In the genomic region with DNA sequence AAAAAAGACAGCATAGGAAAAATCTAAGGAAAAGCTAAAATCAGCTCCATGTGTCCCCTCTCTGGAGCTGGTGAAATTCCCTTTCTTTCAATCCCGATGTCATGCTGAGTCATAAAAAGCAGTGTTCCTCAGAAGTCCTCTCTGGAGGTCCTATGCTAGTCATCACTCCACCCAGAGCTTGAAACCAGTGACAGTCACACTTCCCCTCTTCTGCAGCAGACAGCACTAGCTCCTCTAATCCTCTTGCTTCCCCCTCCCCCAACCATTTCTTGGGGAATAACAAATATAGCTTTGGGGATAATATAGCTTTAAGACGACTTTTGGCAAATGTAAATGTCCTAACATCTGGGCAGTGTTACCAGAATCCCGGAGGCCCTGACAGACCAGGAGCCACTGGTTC, we compare ENCODE assay signal across 14 mouse cellular contexts. TPM values are rescaled to one million over a fixed set of nuclear protein-coding genes. Genes with fewer than 3 reads are reported as not detected.
DNase-seq lines count a peak whose midpoint lies in the region; ATAC-seq lines count a peak whose summit lies in the region.
"Had no signal": no experiment of that assay in that cellular context is flagged by ENCODE, and none has a peak within 500 bp of the region (broad histone marks: within the 10 kb centered on the region; RNA-seq: fewer than 3 reads in every experiment).

A gene (plus strand): TSS at position 166 of the 400 bp plus-strand sequence.

- WGBS in lung, embryonic 15.5 days, result 28% methylated on average over 3 of the region's 3 CpGs
- 12% methylated on average over 3 of the region's 3 CpGs for WGBS in heart, embryonic 13.5 days
- 30% methylated on average over 3 of the region's 3 CpGs for WGBS in stomach, embryonic 15.5 days

- H3K27ac ChIP-seq in lung, embryonic 15.5 days, result peak within 1 kb of the TSS; percentile 10; the same call in 1 of the 2 replicates
- H3K27ac ChIP-seq in heart, embryonic 13.5 days (replicated peaks), result peak within 1 kb of the TSS; percentile 8; the same call in 1 of the 2 replicates
- H3K27ac ChIP-seq in stomach, embryonic 15.5 days, result no peak within 1 kb of the TSS
- H3K27ac ChIP-seq: hindbrain, postnatal 0 days; layer of hippocampus, adult 2 months; macrophage had no signal

- H3K4me1 ChIP-seq in lung, embryonic 15.5 days, result no peaks in the 10 kb centered on the region
- peaks cover 16% of the 10 kb centered on the region for H3K4me1 ChIP-seq in heart, embryonic 13.5 days
- H3K4me1 ChIP-seq in stomach, embryonic 15.5 days, result no peaks in the 10 kb centered on the region

- H3K36me3 ChIP-seq in lung, embryonic 15.5 days, result no peaks in the 10 kb centered on the region
- no peaks in the 10 kb centered on the region for H3K36me3 ChIP-seq in heart, embryonic 13.5 days
- no peaks in the 10 kb centered on the region for H3K36me3 ChIP-seq in stomach, embryonic 15.5 days

- ATAC-seq in lung, embryonic 15.5 days (ENCODE audit: borderline replicate concordance, extremely low read depth, low FRiP score, low TSS enrichment), result peak; percentile 35; the same call in 1 of the 2 replicates
- ATAC-seq in heart, embryonic 13.5 days (ENCODE audit: extremely low read depth, insufficient number of reproducible peaks, low FRiP score, low TSS enrichment), result no peak
- no peak for ATAC-seq in stomach, embryonic 15.5 days (ENCODE audit: insufficient read depth, low FRiP score, low read depth)
- ATAC-seq: hindbrain, postnatal 0 days had no signal

- peak; percentile 9 to 23 for DNase-seq in heart, adult 18-20 months
- DNase-seq in heart, postnatal 14 days, result no peak
- no peak for DNase-seq in lung, adult 18-20 months
- no peak for DNase-seq in adrenal gland, postnatal 25 days
- DNase-seq: adrenal gland, postnatal 36 days; cerebellum, adult 8-10 months; thymus, adult 2 months had no signal

- H3K9me3 ChIP-seq in lung, embryonic 15.5 days, result no peaks in the 10 kb centered on the region
- H3K9me3 ChIP-seq in heart, embryonic 13.5 days, result no peaks in the 10 kb centered on the region
- H3K9me3 ChIP-seq in stomach, embryonic 15.5 days, result no peaks in the 10 kb centered on the region

- H3K27me3 ChIP-seq in lung, embryonic 15.5 days, result no peaks in the 10 kb centered on the region
- H3K27me3 ChIP-seq in heart, embryonic 13.5 days (replicated peaks), result no peaks in the 10 kb centered on the region
- no peaks in the 10 kb centered on the region for H3K27me3 ChIP-seq in stomach, embryonic 15.5 days (replicated peaks)

- no peak within 1 kb of the TSS for H3K9ac ChIP-seq in lung, embryonic 15.5 days
- 0 out of 2 replicates have a peak within 1 kb of the TSS, but pooled peaks have one; percentile 14 for H3K9ac ChIP-seq in heart, embryonic 13.5 days
- H3K9ac ChIP-seq in stomach, embryonic 15.5 days, result no peak within 1 kb of the TSS

- peak within 1 kb of the TSS; percentile 20 for H3K4me3 ChIP-seq in lung, embryonic 15.5 days
- peak within 1 kb of the TSS; percentile 9; the same call in 1 of the 2 replicates for H3K4me3 ChIP-seq in heart, embryonic 13.5 days
- H3K4me3 ChIP-seq in stomach, embryonic 15.5 days (replicated peaks), result peak within 1 kb of the TSS; percentile 2; the same call in 1 of the 2 replicates
- H3K4me3 ChIP-seq: layer of hippocampus, adult 2 months had no signal

- intact Hi-C loops in heart, postnatal 14 days (cut with DNase I), result no loop called here

- peak within 1 kb of the TSS; percentile 31 for H3K4me2 ChIP-seq in lung, embryonic 15.5 days
- H3K4me2 ChIP-seq in heart, embryonic 13.5 days, result peak within 1 kb of the TSS; percentile 30
- peak within 1 kb of the TSS; percentile 16; the same call in 1 of the 2 replicates for H3K4me2 ChIP-seq in stomach, embryonic 15.5 days

RNA-seq across cellular contexts. Expression of the gene that starts here (rescaled TPM):
- 1 to 10 TPM; 3.1 to 4.3 TPM for total RNA-seq in heart, adult 18-20 months (2021)
- total RNA-seq in heart, postnatal 14 days (2021), result 1 to 10 TPM; 5.1 to 5.9 TPM
- 10.5 and 10.9 TPM in 2 replicates for polyA plus RNA-seq in lung, embryonic 15.5 days (2015; fragmentation: Nextera tagmentation; extraction: Ambion mirVana)
- 4.9 and 5.1 TPM in 2 replicates for polyA plus RNA-seq in heart, embryonic 13.5 days (2015; fragmentation: Nextera tagmentation; extraction: Ambion mirVana)
- 8.2 and 8.7 TPM in 2 replicates for polyA plus RNA-seq in stomach, embryonic 15.5 days (2015; fragmentation: Nextera tagmentation; extraction: Ambion mirVana)
- total RNA-seq in adrenal gland, postnatal 25 days (2021), result 1.7 TPM in 2 replicates
- total RNA-seq: monocyte, adult 5-6 weeks had no signal
- polyA plus RNA-seq: macrophage had no signal

Comparison
In these comparisons a context has a peak if more than half of its experiments do, and no peak if none do; other contexts are left out.
1. DNase-seq: peak in heart, adult 18-20 months (2 of 2); none in heart, postnatal 14 days (0 of 2), lung, adult 18-20 months (0 of 2) and adrenal gland, postnatal 25 days (single experiment).
2. Peak in every context shown above with its lines, with median percentiles within 50 percentile points of each other: H3K4me2 ChIP-seq and H3K4me3 ChIP-seq.